Mouse (Mus musculus): ENCODE measurements around the gene Gm42715.
"Not testable (repeated sequence)": the region's sequence is repeated elsewhere in the genome, so short reads cannot be mapped to it uniquely, and the experiment has no call there.

Gm42715 gene

GRCm38 (mm10) chr7:127519284-127519683 is at the start of gene Gm42715:
TSS of gene Gm42715 (plus strand) at chr7:127519584.
- DNase-seq, result no peak

GRCm38 (mm10) chr7:127470011-127470715 is 49.2 kb upstream of the Gm42715 start:
- DNase-seq, result no peak

DNA sequence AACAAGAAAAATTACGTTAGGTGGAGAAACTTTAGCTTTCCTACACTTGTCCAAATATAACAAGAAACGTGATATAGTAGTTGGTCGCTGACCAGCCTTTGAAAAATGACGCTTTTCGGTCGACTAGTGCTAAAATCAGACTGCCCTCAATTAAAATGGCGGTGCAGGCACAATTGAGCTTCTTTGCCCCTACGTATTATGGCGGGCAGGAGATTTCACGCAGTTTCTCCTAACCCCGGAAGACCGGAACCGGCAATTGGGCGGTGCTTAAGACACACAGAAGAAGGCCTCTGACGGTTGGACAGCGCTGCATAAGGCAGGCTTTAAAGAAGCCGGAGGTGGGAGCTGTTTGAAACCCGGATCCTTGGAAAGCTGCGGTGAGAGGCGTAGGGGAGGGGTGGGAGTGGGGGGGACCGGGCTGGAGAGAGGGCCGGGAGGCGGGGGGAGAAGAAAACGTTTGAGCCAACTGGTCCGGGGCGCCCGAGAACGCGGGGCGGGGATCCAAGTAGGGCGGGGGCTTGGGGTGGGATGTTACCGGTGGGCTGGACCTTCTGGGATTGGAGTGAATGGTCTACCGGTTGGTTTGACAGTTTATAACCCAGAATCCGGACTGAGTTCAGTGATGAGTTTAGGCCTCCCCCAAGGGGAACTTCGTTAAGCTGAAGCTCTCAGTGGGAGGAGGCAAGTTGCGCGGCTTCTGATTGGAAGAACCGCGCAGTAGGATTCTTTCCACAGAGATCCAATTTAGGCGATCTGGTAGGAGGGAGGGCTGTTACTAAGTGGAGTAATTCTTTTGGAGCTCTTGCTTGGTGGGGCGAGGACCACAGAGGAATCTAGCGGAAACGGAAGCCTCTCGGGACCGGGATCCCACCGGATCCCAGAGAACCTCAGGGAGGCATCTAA is 48.4 kb upstream of the Gm42715 start:
- DNase-seq, result peak; percentile 97

GRCm38 (mm10) chr7:127471646-127472010 is 47.8 kb upstream of the Gm42715 start:
- no peak for DNase-seq

- DNase-seq, result no peak
Observed at GRCm38 (mm10) chr7:127472060-127472459, 47.3 kb upstream of the Gm42715 start.

DNA sequence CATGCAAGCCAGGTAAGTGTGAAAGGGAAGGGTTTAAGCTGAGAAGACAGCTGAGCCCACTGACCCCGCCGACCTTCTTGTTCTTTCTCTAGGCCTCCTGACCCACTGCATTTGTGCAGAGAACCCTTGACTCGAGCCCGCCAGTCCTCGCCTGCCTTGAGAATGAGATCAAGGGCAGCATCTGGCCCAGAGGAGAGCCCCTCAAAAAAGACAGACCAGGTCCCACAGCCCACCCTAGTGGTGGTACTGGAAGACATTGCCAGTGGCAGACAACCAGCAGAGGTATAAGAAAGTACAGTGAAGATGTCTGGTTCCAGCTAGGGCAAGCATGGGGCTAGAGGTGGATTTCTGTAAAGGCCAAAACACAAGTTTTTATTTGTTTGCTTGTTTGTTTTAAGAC is 45.7 kb upstream of the Gm42715 start:
- DNase-seq, result no peak

- DNase-seq, result no peak
Observed at GRCm38 (mm10) chr7:127474378-127475070, 44.9 kb upstream of the Gm42715 start.

DNA sequence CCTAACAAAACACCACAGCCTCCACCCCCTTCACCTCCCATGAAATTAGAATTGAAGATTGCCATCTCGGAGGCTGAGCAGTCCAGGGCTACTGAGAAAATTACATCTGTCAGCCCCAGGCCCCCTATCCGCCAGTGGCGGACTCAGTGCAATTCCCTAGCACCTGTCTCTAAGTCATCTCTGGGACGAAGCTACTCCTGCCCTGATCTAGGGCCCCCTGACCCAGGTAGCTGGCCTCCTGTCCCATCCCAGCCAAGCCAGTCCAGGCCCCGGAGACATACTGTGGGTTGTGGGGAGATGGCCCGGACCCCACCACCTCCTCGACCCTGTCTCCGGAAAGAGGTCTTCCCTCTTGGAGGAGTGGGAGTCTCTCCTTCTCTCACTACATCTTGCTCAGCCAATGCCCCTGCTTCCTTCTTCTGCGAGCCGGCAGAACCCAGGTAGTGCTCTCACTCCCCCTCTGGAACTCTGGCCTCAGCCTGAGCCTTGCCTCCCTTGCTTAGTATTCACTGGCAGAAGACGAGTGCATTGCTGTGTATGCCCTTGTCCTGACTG is 44.1 kb upstream of the Gm42715 start:
- no peak for DNase-seq

- no peak for DNase-seq
Observed at GRCm38 (mm10) chr7:127476336-127476735, 43.0 kb upstream of the Gm42715 start.

DNA sequence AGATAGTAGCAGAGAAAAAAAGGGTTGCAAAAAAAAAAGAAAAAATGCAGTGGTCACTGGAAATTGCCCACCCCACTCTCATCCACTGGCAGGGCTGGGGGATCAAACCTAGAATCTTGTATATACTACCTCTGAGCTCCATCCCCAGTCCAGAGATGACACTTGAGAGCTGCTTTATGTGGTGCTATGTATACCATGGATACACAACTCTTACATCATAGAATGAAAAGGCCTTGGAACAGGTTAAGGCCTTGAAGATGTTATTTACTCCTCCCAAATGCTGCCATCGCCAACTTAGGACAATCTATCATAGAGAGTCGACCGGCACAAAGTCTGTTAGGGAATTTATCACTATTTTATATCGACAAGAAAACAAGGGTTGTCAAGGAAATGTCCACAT is 42.5 kb upstream of the Gm42715 start:
- no peak for DNase-seq

- peak; percentile 100 for DNase-seq
Observed at GRCm38 (mm10) chr7:127477687-127478634, 41.4 kb upstream of the Gm42715 start.

- DNase-seq, result peak; percentile 93
Observed at GRCm38 (mm10) chr7:127478635-127479317, 40.6 kb upstream of the Gm42715 start, which contains the start of gene Fbrs. TSS of gene Fbrs (plus strand) at chr7:127479199.

DNA sequence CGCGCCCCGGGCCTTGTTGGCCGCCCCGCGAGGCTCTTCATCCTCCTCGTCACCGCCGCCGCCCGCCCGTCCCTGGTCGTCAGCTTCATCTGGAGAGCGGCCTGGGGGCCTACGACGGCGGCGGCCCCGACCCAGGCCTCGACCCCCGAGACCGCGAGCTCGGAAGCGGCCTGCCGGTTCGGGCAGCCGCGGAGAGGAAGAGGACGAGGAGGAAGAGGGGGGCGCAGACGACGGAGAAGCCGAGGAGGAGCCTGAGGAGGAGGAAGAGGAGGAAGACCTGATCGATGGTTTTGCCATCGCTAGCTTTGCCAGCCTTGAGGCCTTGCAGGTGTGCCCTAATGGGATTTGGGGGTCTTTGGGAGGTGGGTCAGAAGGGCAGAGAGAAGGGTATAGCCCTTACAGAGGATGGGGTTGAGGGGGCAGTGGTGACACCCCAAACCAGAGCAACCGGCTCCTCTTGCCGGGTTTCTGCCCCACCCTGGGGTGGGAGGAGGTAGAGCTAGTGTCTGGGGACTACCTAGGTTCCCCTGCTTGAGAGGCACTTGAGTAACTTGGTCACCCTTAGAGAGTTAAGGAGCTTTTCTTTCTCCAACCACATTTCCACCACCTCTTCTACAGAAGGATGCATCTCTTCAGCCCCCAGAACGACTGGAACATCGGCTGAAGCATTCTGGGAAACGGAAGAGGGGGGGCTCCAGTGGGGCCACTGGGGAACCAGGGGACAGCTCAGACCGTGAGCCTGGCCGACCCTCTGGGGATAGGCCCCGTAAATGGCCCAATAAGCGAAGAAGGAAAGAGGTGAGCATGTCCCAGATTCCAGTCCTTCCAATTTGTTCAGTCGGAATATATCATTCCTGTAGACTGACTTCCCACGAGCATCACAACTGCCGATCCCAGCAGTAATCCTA is 39.8 kb upstream of the Gm42715 start:
- DNase-seq, result no peak

DNA sequence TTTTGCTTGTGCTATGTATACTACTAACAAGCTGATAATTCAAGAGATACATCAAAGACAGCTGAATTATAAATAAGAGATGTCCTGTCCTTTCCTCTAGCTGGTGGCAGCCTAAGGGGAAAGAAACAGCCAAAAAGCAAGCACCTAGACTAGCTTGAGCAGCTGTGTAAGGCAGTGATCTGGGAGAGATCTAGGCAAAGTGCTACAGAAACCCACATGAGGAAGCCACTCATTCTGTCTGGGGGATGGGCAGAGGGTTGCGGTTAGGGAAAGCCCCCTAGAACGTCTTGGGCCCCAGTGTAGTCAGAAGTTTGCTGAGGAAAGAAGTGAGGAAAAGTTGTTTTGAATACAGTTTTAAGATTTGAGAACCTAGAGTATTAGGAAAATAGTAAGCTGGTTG is 39.1 kb upstream of the Gm42715 start:
- DNase-seq, result no peak

GRCm38 (mm10) chr7:127485416-127485815 is 34.0 kb upstream of the Gm42715 start:
- no peak for DNase-seq

GRCm38 (mm10) chr7:127488364-127488763 is 31.0 kb upstream of the Gm42715 start:
- not testable (repeated sequence) for DNase-seq

DNA sequence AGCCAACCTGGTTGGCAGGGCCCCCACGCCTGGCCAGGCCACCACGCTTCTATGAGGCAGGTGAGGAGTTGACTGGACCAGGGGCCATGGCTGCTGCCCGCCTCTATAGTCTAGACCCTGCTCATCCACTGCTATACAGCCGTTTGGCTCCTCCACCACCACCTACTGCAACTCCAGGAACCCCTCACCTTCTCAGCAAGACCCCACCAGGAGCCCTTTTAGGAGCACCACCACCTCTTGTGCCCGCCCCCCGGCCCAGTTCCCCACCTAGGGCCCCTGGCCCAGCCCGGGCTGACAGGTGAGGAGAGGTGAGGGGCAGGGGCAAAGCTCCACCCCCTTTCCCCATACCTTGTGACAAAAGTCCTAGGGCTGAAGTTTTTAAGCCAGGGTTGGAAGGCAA is 29.4 kb upstream of the Gm42715 start:
- DNase-seq, result no peak

DNA sequence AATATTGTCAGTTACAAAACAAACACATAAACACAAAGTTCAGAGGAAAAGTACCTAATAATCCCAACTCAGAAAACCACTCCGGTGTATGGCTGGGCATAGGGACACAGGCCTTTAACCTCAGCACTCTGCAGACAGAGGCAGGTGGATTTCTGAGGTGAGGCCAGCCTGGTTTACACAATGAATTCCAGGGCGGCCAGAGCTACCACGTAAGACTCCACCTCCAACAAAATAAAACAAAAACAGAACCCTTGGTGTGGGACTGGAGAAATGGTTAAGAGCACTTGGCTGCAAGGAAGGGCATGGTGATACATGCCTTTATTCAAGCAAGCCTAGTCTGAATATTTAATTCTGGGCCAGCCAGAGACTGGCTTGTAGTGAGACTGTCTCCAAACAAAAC is 27.5 kb upstream of the Gm42715 start:
- no peak for DNase-seq

DNA sequence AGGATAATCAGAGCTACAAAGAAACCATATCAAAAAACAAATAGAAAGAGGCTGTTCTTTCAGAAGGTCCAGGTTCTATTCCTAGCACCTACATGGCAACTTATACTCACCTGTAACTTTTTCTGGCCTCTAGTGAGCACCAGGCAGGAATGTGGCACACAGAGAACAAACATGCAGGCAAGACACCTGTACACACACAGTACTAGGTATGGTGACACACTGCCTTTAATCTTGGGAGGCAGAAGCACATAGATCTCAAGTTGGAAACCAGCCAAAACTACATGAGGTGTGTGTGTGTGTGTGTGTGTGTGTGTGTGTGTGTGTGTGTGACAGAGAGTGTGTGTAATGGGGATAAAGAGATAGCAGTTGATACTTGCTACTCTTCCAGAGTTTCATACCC is 24.7 kb upstream of the Gm42715 start:
- DNase-seq, result no peak

GRCm38 (mm10) chr7:127497382-127497781 is 22.0 kb upstream of the Gm42715 start:
- DNase-seq, result no peak
